Mouse (Mus musculus): ENCODE measurements around the gene Car2. TPM values are rescaled to one million over a fixed set of nuclear protein-coding genes. Genes with fewer than 3 reads are reported as not detected.
A peak's percentile ranks its signal among the peaks of the same experiment; 100 is the strongest.

Gene Car2
- total RNA-seq (2021), result 100 to 1,000 TPM; 101 to 106 TPM
- long read RNA-seq, experiment 1, transcript Car2-201 (7 exons, 1,788 nt), result major isoform, 94 of 107 reads
- long read RNA-seq, experiment 1, partial matches to known transcripts, result 1 of 107 reads
- long read RNA-seq, experiment 1, other reads (novel, unspliced or antisense), result 12 of 107 reads
- long read RNA-seq, experiment 2, transcript Car2-201 (7 exons, 1,788 nt), result major isoform, 89 of 105 reads
- long read RNA-seq, experiment 2, partial matches to known transcripts, result 3 of 105 reads
- long read RNA-seq, experiment 2, other reads (novel, unspliced or antisense), result 13 of 105 reads

GRCm38 (mm10) chr3:14886102-14887098 is at the start of gene Car2:
Gene Car2 (plus strand): TSS chr3:14886273.
- peak within 1 kb of the TSS; percentile 86 for H3K27ac ChIP-seq
- intact Hi-C loops (cut with DNase I), result loop anchor here (5.0 to 10.0 kb wide), 2 partner anchors 61 to 208 kb away; no protein-coding TSS in a partner anchor
- TF ChIP-seq CTCF (IDR thresholded peaks at IDR 0.05), result peak; percentile 65
- peak; percentile 74 to 77 for DNase-seq (ENCODE audit: extremely low spot score in 1 of 2, low spot score in 2 of 2)
- H3K4me3 ChIP-seq, result peak within 1 kb of the TSS; percentile 73

DNA sequence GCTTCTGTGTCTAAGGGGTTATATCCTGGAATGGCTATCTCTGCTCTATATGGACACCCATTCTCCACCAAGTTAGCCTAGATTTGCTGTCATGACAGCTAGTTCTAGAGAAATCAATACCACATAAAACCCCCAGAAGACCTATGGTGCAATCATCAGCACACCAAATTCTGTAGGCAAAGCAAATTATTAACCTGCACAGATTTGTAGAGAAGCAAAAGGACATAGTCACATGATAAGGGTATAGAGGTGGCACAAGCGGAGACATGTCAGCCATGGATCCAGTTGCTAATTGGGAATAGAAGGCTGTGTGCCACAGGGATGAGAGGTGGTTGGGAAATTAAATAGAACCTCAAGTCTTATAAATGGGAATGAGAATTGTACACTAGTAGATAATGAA is 47.1 kb upstream of the Car2 start:
- intact Hi-C loops (cut with DNase I), result no loop called here
- DNase-seq (ENCODE audit: extremely low spot score in 1 of 2, low spot score in 2 of 2), result no peak
- TF ChIP-seq CTCF (IDR thresholded peaks at IDR 0.05), result no peak
- Histone ChIP-seq H3K4me3 (no peak overlapping the region), H3K27ac (no peak overlapping the region)

DNA sequence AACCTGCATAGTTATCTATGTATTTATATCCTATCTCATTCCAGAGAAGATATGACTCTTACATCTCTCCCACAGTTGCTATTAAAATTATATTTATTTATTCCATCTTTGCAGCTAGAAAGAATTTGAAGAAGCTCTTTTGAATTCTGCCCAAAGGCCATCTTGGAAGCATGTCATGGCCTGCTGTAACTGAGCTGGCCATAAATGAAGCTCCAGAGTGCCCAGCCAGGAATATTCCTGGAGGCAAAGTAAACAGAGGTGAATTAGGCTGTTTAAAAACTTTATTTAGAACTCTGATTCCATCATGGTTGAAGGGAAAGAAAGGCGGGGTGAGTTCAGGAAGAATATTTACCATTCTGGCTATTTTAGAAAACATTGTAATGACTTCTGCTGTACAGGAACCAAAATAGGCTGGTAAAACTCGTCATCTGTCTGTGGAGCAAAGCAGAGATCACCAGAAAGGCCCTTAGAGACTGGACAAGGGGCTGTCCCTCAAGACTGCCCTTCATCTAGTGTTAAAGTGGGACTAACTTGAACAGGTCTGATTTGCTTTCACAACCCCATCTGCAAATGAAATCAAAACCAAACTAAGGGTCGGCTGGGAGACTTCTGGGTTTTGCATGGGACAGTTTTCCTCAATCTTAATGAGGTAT is 46.5 kb upstream of the Car2 start:
- H3K4me3 ChIP-seq, result no peak overlapping the region
- TF ChIP-seq CTCF (IDR thresholded peaks at IDR 0.05), result no peak
- no peak for DNase-seq (ENCODE audit: extremely low spot score in 1 of 2, low spot score in 2 of 2)
- intact Hi-C loops (cut with DNase I), result no loop called here
- no peak overlapping the region for H3K27ac ChIP-seq

- intact Hi-C loops (cut with DNase I), result no loop called here
- TF ChIP-seq CTCF (IDR thresholded peaks at IDR 0.05), result no peak
- DNase-seq (ENCODE audit: extremely low spot score in 1 of 2, low spot score in 2 of 2), result no peak
- H3K27ac ChIP-seq, result no peak overlapping the region
- no peak overlapping the region for H3K4me3 ChIP-seq
Observed at GRCm38 (mm10) chr3:14848587-14849254, 37.4 kb upstream of the Car2 start.

- Histone ChIP-seq H3K27ac (no peak overlapping the region), H3K4me3 (no peak overlapping the region)
- no peak for DNase-seq (ENCODE audit: extremely low spot score in 1 of 2, low spot score in 2 of 2)
- intact Hi-C loops (cut with DNase I), result no loop called here
- TF ChIP-seq CTCF (IDR thresholded peaks at IDR 0.05), result no peak
Observed at GRCm38 (mm10) chr3:14853966-14854365, 32.1 kb upstream of the Car2 start.

DNA sequence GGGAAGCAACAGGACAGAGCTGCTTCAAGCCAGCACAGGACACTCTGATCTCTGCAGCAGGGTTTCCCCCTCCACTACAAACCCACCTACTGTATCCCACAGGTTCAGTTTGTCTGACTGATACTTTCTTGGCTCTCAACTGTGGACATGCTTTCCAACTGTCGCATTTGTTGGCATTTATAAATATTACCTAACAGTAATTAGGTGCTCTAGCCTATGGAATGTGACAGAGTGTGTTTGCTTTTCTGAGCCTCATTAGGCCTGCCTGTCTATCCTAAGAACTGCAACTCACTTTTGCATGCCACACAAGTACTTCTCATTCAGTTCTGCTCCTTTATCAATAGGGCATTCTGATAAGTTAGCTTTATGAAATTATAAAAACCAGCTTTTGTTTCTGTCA is 31.6 kb upstream of the Car2 start:
- Histone ChIP-seq H3K27ac (no peak overlapping the region), H3K4me3 (no peak overlapping the region)
- TF ChIP-seq CTCF (IDR thresholded peaks at IDR 0.05), result no peak
- DNase-seq (ENCODE audit: extremely low spot score in 1 of 2, low spot score in 2 of 2), result no peak
- intact Hi-C loops (cut with DNase I), result no loop called here

DNA sequence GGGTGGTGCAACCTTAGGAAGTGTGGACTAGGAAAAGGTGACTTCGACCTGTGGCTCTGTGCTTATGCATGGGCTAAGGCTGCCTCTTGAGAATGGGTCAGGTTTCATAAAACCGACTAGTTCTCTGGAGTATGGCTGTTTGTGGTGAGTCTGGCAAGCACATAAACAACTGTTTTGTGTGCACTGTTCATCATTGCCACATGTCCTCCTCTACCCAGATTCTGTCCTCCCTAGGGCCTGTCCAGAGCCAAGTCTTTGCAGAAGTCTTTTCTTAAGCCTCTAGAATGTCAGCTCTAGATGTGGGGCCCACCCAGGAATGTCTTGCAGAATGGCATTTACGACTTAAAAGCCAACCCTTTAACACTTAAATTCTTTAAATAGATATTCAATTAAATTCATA is 28.2 kb upstream of the Car2 start:
- intact Hi-C loops (cut with DNase I), result no loop called here
- H3K27ac ChIP-seq, result no peak overlapping the region

DNA sequence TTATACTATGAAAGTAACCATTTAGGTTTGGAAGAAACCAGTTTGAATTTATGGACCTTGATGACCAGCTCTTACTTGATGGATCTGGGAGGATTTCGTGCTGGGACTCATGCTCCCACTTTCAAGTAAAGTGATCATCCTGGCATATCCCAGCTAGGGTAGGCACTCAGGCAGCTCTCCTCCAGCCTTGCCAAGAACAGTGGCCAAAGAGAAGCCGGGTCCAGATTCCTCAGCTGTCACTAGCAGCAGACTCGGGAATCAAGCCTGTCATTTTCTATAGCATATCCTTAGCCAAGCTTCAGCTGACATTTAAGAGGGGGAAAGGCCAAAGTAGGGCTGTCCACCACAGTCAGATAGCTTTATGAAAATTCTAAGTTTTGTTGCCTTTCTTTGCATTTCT is 25.8 kb upstream of the Car2 start:
- H3K27ac ChIP-seq, result no peak overlapping the region
- DNase-seq (ENCODE audit: extremely low spot score in 1 of 2, low spot score in 2 of 2), result no peak
- intact Hi-C loops (cut with DNase I), result no loop called here
- no peak overlapping the region for H3K4me3 ChIP-seq
- TF ChIP-seq CTCF (IDR thresholded peaks at IDR 0.05), result no peak

More for the DNA sequence above, 28.2 kb upstream of the Car2 start:
- DNase-seq (ENCODE audit: extremely low spot score in 1 of 2, low spot score in 2 of 2), result no peak
- no peak overlapping the region for H3K4me3 ChIP-seq
- no peak for TF ChIP-seq CTCF (IDR thresholded peaks at IDR 0.05)

GRCm38 (mm10) chr3:14861165-14861564 is 24.9 kb upstream of the Car2 start:
- intact Hi-C loops (cut with DNase I), result no loop called here
- no peak overlapping the region for H3K27ac ChIP-seq
- H3K4me3 ChIP-seq, result no peak overlapping the region
- no peak for DNase-seq (ENCODE audit: extremely low spot score in 1 of 2, low spot score in 2 of 2)
- TF ChIP-seq CTCF (IDR thresholded peaks at IDR 0.05), result no peak

GRCm38 (mm10) chr3:14861787-14862186 is 24.3 kb upstream of the Car2 start:
- DNase-seq (ENCODE audit: extremely low spot score in 1 of 2, low spot score in 2 of 2), result no peak
- Histone ChIP-seq H3K4me3 (no peak overlapping the region), H3K27ac (no peak overlapping the region)
- intact Hi-C loops (cut with DNase I), result no loop called here
- no peak for TF ChIP-seq CTCF (IDR thresholded peaks at IDR 0.05)

DNA sequence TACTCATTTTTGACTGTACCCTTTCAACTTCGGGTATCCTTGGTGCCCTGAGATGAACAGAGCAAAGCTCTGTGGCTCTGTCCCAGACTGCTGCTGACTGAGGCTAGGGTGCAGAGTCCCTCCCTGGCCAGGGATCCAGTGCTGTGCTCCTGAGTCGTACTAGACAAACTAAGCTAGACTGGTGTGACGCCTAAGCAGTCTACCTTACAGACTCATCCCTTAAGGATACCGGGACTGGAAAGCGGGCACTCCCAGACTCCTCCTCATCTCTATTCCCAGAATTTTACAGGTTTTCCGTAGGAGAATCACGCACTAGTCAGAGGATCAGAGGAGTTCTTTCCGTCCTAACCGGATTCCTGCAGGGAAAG is 23.4 kb upstream of the Car2 start:
- TF ChIP-seq CTCF (IDR thresholded peaks at IDR 0.05), result no peak
- peak overlapping the region; percentile 28 for H3K4me3 ChIP-seq
- intact Hi-C loops (cut with DNase I), result no loop called here
- no peak for DNase-seq (ENCODE audit: extremely low spot score in 1 of 2, low spot score in 2 of 2)
- no peak overlapping the region for H3K27ac ChIP-seq
